18 mouse cellular contexts compared by ENCODE assay signal in genomic region chr17:48146120-48146519, GRCm38 (mm10). TPM values are rescaled to one million over a fixed set of nuclear protein-coding genes. Genes with fewer than 3 reads are reported as not detected.
"Had no signal": no experiment of that assay in that cellular context is flagged by ENCODE, and none has a peak within 500 bp of the region (broad histone marks: within the 10 kb centered on the region; RNA-seq: fewer than 3 reads in every experiment).

9830107B12Rik (minus strand) TSS chr17:48146268.

- H3K36me3 ChIP-seq: kidney, embryonic 15.5 days; limb, embryonic 10.5 days; midbrain, embryonic 10.5 days; midbrain, embryonic 15.5 days; neural tube, embryonic 13.5 days had no signal

- H3K4me1 ChIP-seq: kidney, embryonic 15.5 days; limb, embryonic 10.5 days; midbrain, embryonic 10.5 days; midbrain, embryonic 15.5 days; neural tube, embryonic 13.5 days had no signal

- H3K27me3 ChIP-seq: kidney, embryonic 15.5 days; midbrain, embryonic 15.5 days; neural tube, embryonic 13.5 days had no signal

- H3K9ac ChIP-seq: kidney, embryonic 15.5 days; liver, embryonic 14.5 days; midbrain, embryonic 15.5 days; neural tube, embryonic 13.5 days had no signal

- H3K27ac ChIP-seq: kidney, embryonic 15.5 days; left cerebral cortex, adult 2 months; limb, embryonic 10.5 days; liver, embryonic 14.5 days; macrophage; midbrain, embryonic 10.5 days; midbrain, embryonic 15.5 days; neural tube, embryonic 13.5 days had no signal

- H3K4me2 ChIP-seq: kidney, embryonic 15.5 days; midbrain, embryonic 15.5 days; neural tube, embryonic 13.5 days had no signal

- H3K9me3 ChIP-seq: kidney, embryonic 15.5 days; midbrain, embryonic 15.5 days; neural tube, embryonic 13.5 days had no signal

- DNase-seq: kidney, adult 2 months; kidney, postnatal 14 days; right cerebral cortex, postnatal 14 days; thymus, postnatal 4 days had no signal

- H3K4me3 ChIP-seq: kidney, embryonic 15.5 days; left cerebral cortex, adult 2 months; limb, embryonic 10.5 days; midbrain, embryonic 10.5 days; midbrain, embryonic 15.5 days; neural tube, embryonic 13.5 days had no signal

- ATAC-seq: intestine, embryonic 16.5 days; midbrain, embryonic 15.5 days had no signal

RNA-seq across cellular contexts. Expression of gene 9830107B12Rik, which starts in this region (rescaled TPM):
- total RNA-seq: layer of hippocampus, adult 8-10 months; layer of hippocampus, postnatal 25 days; left cerebral cortex, adult 2 months; left cerebral cortex, postnatal 14 days had no signal
- polyA plus RNA-seq: intestine, embryonic 16.5 days; kidney, adult 2 months; kidney, embryonic 15.5 days; limb, embryonic 10.5 days; limb, embryonic 14.5 days; lung, embryonic 16.5 days; midbrain, embryonic 10.5 days; midbrain, embryonic 15.5 days; neural tube, embryonic 13.5 days had no signal
